Mouse (Mus musculus): ENCODE data around the gene C5ar1.

DNA sequence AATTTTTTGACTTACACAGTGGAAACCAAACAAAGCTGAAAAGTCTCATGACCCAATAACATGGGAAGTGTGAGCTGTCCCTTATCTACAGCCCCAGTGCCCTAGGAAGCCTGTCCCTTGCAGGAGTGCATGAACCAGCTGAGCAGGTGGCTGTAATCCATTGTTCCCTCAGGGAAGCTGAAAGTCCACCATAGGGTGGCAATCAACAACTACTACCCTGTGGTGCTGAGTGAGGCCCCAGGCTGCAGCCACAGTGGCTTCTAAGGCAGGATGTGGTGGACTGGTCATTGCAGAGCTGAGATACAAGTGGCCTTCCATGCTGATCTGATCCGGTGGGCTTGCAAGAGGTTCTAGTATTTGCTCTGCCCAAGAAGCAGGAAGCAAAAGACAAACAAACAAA is 1.8 kb upstream of the C5ar1 start:
- TF ChIP-seq CTCF (conservative IDR thresholded peaks at IDR 0.05; ENCODE audit: low read length), result no peak
- TF ChIP-seq POU5F1 (IDR thresholded peaks at IDR 0.05; ENCODE audit: borderline replicate concordance, low read length), result no peak
- no peak for TF ChIP-seq NANOG (IDR thresholded peaks at IDR 0.05; ENCODE audit: borderline replicate concordance, low read length)
